8 mouse cellular contexts compared by ENCODE assay signal in genomic region chr13:109278504-109278912, GRCm38 (mm10).
DNase-seq lines count a peak whose midpoint lies in the region; ATAC-seq and TF ChIP-seq lines count a peak whose summit lies in the region.

No protein-coding gene starts in this region.

- no peak overlapping the region for H3K27ac ChIP-seq in kidney, embryonic 15.5 days
- no peak overlapping the region for H3K27ac ChIP-seq in embryonic facial prominence, embryonic 11.5 days (replicated peaks; ENCODE audit: low read depth, low read length)
- H3K27ac ChIP-seq in thymus, adult 2 months (ENCODE audit: control insufficient read depth, insufficient read depth, low read length), result no peak overlapping the region

- no peak for TF ChIP-seq POLR2A in thymus, adult 2 months (IDR thresholded peaks at IDR 0.05; ENCODE audit: control insufficient read depth, extremely low read depth, insufficient read depth, low read length, poor library complexity)

- TF ChIP-seq CTCF in thymus, adult 2 months (IDR thresholded peaks at IDR 0.05; ENCODE audit: borderline replicate concordance, control insufficient read depth, extremely low read depth, insufficient read depth, low read length, poor library complexity), result no peak

- 0 out of 2 replicates have a peak, but pooled peaks have one; percentile 43 for ATAC-seq in kidney, embryonic 15.5 days (replicated peaks; ENCODE audit: low FRiP score)
- no peak for ATAC-seq in embryonic facial prominence, embryonic 11.5 days (replicated peaks; ENCODE audit: insufficient number of reproducible peaks, low FRiP score, low TSS enrichment, low read depth)

- 40% methylated on average over 10 of the region's 10 CpGs for WGBS in kidney, embryonic 15.5 days
- 43% methylated on average over 10 of the region's 10 CpGs for WGBS in embryonic facial prominence, embryonic 11.5 days
- 93% methylated on average over 10 of the region's 10 CpGs for WGBS in thymus, adult 2 months

- H3K27me3 ChIP-seq in kidney, embryonic 15.5 days, result no peaks in the 10 kb centered on the region
- no peaks in the 10 kb centered on the region for H3K27me3 ChIP-seq in embryonic facial prominence, embryonic 11.5 days (ENCODE audit: control insufficient read depth, insufficient read depth, low read length)
- H3K27me3 ChIP-seq in thymus, adult 2 months (ENCODE audit: control insufficient read depth, insufficient read depth, low read length), result no peaks in the 10 kb centered on the region

- H3K4me1 ChIP-seq in kidney, embryonic 15.5 days, result peaks cover 10% of the 10 kb centered on the region; the same call in 1 of the 2 replicates
- H3K4me1 ChIP-seq in embryonic facial prominence, embryonic 11.5 days (ENCODE audit: control insufficient read depth, insufficient read depth, low read length), result no peaks in the 10 kb centered on the region
- no peaks in the 10 kb centered on the region for H3K4me1 ChIP-seq in thymus, adult 2 months (replicated peaks; ENCODE audit: control insufficient read depth, insufficient read depth, low read length)

- H3K4me3 ChIP-seq in kidney, embryonic 15.5 days (replicated peaks), result no peak overlapping the region
- no peak overlapping the region for H3K4me3 ChIP-seq in embryonic facial prominence, embryonic 11.5 days (ENCODE audit: low read depth, low read length)
- no peak overlapping the region for H3K4me3 ChIP-seq in thymus, adult 2 months (ENCODE audit: control insufficient read depth, insufficient read depth, low read length)

- H3K9ac ChIP-seq in kidney, embryonic 15.5 days, result no peak overlapping the region
- no peak overlapping the region for H3K9ac ChIP-seq in embryonic facial prominence, embryonic 11.5 days (replicated peaks; ENCODE audit: low read length)

- no peaks in the 10 kb centered on the region for H3K36me3 ChIP-seq in kidney, embryonic 15.5 days
- H3K36me3 ChIP-seq in embryonic facial prominence, embryonic 11.5 days (replicated peaks; ENCODE audit: control insufficient read depth, insufficient read depth, low read depth, low read length), result no peaks in the 10 kb centered on the region
- H3K36me3 ChIP-seq in thymus, adult 2 months (ENCODE audit: control insufficient read depth, insufficient read depth, low read length), result no peaks in the 10 kb centered on the region

- H3K9me3 ChIP-seq in kidney, embryonic 15.5 days (replicated peaks), result no peaks in the 10 kb centered on the region
- H3K9me3 ChIP-seq in embryonic facial prominence, embryonic 11.5 days (replicated peaks; ENCODE audit: control insufficient read depth, low read length), result no peaks in the 10 kb centered on the region

- H3K4me2 ChIP-seq in kidney, embryonic 15.5 days, result no peak overlapping the region
- no peak overlapping the region for H3K4me2 ChIP-seq in embryonic facial prominence, embryonic 11.5 days (ENCODE audit: low read depth, low read length)

- peak; percentile 50 for DNase-seq in adrenal gland, postnatal 10 days
- no peak for DNase-seq in adrenal gland, postnatal 25 days
- DNase-seq in kidney, postnatal 10 days, result no peak
- peak; percentile 42 for DNase-seq in embryonic facial prominence, embryonic 11.5 days (ENCODE audit: low spot score)
- peak; percentile 5 for DNase-seq in lung, postnatal 14 days
- DNase-seq in ovary, adult 18-20 months (ENCODE audit: low spot score), result no peak
- no peak for DNase-seq in thymus, adult 2 months

Comparison
In these comparisons a context has a peak if more than half of its experiments do, and no peak if none do; other contexts are left out.
1. DNase-seq: peak in adrenal gland, postnatal 10 days (single experiment), embryonic facial prominence, embryonic 11.5 days (single experiment) and lung, postnatal 14 days (single experiment); none in adrenal gland, postnatal 25 days (single experiment), kidney, postnatal 10 days (single experiment), ovary, adult 18-20 months (single experiment) and thymus, adult 2 months (single experiment).